Mouse (Mus musculus): ENCODE data around the gene Ctdnep1.
"Not testable (repeated sequence)": the region's sequence is repeated elsewhere in the genome, so short reads cannot be mapped to it uniquely, and the experiment has no call there.

The Ctdnep1 gene

DNA sequence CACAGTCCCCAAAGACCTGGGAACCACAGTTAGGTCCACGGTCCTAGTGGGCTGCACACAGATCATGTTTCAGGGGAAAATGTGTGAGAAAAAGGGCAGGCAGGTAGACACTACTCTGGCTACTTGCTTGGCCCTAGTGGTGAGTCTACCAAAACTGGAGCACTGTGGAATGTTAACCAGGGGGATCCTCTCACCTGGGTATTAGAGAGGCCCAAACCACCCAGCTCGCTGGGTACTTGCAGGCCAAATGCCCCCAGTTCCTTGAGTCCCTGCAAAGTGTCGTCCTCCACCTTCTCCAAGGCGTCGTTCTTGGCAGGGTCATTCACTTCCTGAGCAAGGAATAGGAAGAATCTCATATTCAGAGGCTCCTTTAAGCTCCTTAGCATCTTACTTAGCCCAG lies 33.1 kb downstream of the Ctdnep1 start:
- no peaks in the 10 kb centered on the region for H3K9me3 ChIP-seq (ENCODE audit: low read length)
- peaks cover 54% of the 10 kb centered on the region for H3K36me3 ChIP-seq (ENCODE audit: insufficient read depth, low read length)
- peaks cover 5% of the 10 kb centered on the region; the same call in 1 of the 2 replicates for H3K27me3 ChIP-seq (ENCODE audit: insufficient read depth, low read length)
- TF ChIP-seq NANOG (IDR thresholded peaks at IDR 0.05; ENCODE audit: borderline replicate concordance, low read length) (no peak), CTCF (conservative IDR thresholded peaks at IDR 0.05; ENCODE audit: low read length) (no peak), POU5F1 (IDR thresholded peaks at IDR 0.05; ENCODE audit: borderline replicate concordance, low read length) (no peak)
- H3K4me3 ChIP-seq (replicated peaks; ENCODE audit: low read length) = no peak overlapping the region
- H3K4me1 ChIP-seq (replicated peaks; ENCODE audit: low read depth, low read length) = peaks cover 78% of the 10 kb centered on the region

- H3K4me1 ChIP-seq (replicated peaks; ENCODE audit: low read depth, low read length) = peaks cover 79% of the 10 kb centered on the region
- H3K9me3 ChIP-seq (ENCODE audit: low read length) = no peaks in the 10 kb centered on the region
- peaks cover 5% of the 10 kb centered on the region; the same call in 1 of the 2 replicates for H3K27me3 ChIP-seq (ENCODE audit: insufficient read depth, low read length)
- TF ChIP-seq NANOG (IDR thresholded peaks at IDR 0.05; ENCODE audit: borderline replicate concordance, low read length) = no peak
- no peak for TF ChIP-seq CTCF (conservative IDR thresholded peaks at IDR 0.05; ENCODE audit: low read length)
- TF ChIP-seq POU5F1 (IDR thresholded peaks at IDR 0.05; ENCODE audit: borderline replicate concordance, low read length) = no peak
- H3K4me3 ChIP-seq (replicated peaks; ENCODE audit: low read length) = peak within 1 kb of the TSS; percentile 82
- peaks cover 44% of the 10 kb centered on the region for H3K36me3 ChIP-seq (ENCODE audit: insufficient read depth, low read length)
Observed at GRCm38 (mm10) chr11:70014880-70015558, 34.1 kb downstream of the Ctdnep1 start, which contains the start of gene Acadvl. Acadvl (minus strand) TSS chr11:70015411.

- no peak overlapping the region for H3K4me3 ChIP-seq (replicated peaks; ENCODE audit: low read length)
- no peaks in the 10 kb centered on the region for H3K9me3 ChIP-seq (ENCODE audit: low read length)
- peaks cover 37% of the 10 kb centered on the region for H3K36me3 ChIP-seq (ENCODE audit: insufficient read depth, low read length)
- no peak for TF ChIP-seq NANOG (IDR thresholded peaks at IDR 0.05; ENCODE audit: borderline replicate concordance, low read length)
- no peak for TF ChIP-seq CTCF (conservative IDR thresholded peaks at IDR 0.05; ENCODE audit: low read length)
- no peak for TF ChIP-seq POU5F1 (IDR thresholded peaks at IDR 0.05; ENCODE audit: borderline replicate concordance, low read length)
- peaks cover 79% of the 10 kb centered on the region for H3K4me1 ChIP-seq (replicated peaks; ENCODE audit: low read depth, low read length)
- peaks cover 5% of the 10 kb centered on the region; the same call in 1 of the 2 replicates for H3K27me3 ChIP-seq (ENCODE audit: insufficient read depth, low read length)
Observed at GRCm38 (mm10) chr11:70015677-70016076, 34.7 kb downstream of the Ctdnep1 start.

- Histone ChIP-seq H3K4me1 (replicated peaks; ENCODE audit: low read depth, low read length) (peaks cover 77% of the 10 kb centered on the region), H3K36me3 (ENCODE audit: insufficient read depth, low read length) (peaks cover 32% of the 10 kb centered on the region)
- not testable (repeated sequence) for H3K27me3 ChIP-seq (ENCODE audit: insufficient read depth, low read length); H3K9me3 ChIP-seq (ENCODE audit: low read length); H3K4me3 ChIP-seq (replicated peaks; ENCODE audit: low read length)
Observed at GRCm38 (mm10) chr11:70016177-70016576, 35.2 kb downstream of the Ctdnep1 start.

GRCm38 (mm10) chr11:70016669-70017068 lies 35.7 kb downstream of the Ctdnep1 start, which contains the start of gene Dlg4:
Dlg4 (plus strand) TSS chr11:70016942.
- Histone ChIP-seq H3K4me1 (replicated peaks; ENCODE audit: low read depth, low read length) (peaks cover 72% of the 10 kb centered on the region), H3K27me3 (ENCODE audit: insufficient read depth, low read length) (peaks cover 5% of the 10 kb centered on the region; the same call in 1 of the 2 replicates), H3K36me3 (ENCODE audit: insufficient read depth, low read length) (peaks cover 27% of the 10 kb centered on the region), H3K9me3 (ENCODE audit: low read length) (no peaks in the 10 kb centered on the region), H3K4me3 (replicated peaks; ENCODE audit: low read length) (no peak within 1 kb of the TSS)
- TF ChIP-seq POU5F1 (IDR thresholded peaks at IDR 0.05; ENCODE audit: borderline replicate concordance, low read length) (no peak), CTCF (conservative IDR thresholded peaks at IDR 0.05; ENCODE audit: low read length) (no peak), NANOG (IDR thresholded peaks at IDR 0.05; ENCODE audit: borderline replicate concordance, low read length) (no peak)

DNA sequence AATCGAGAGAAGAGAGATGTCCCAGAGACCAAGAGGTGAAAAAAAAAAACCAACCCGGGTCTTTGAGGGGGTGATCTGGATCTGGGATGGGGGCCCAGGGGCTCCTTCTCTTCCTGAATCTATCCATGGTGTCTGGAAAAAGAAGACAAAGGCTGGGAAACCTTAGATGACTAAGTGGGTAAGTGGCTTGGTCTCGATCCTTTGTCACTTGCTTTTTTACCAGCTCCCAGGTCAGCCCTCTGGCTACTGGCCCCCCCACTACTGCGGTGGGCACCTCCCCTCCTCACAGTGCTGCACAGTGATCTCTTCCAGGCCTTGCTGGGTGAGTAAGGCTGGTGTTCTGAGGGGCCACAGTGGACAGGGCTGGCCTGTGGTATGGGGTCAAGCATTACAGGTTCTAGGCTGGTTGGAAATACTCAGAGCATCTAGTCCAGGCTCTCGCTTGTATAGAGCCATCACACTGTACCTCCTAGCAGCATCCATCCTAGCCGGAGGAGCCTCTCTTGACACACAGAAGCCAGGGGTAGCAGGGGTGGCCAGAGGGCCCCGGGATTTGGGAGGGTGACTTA lies 36.3 kb downstream of the Ctdnep1 start:
- Histone ChIP-seq H3K36me3 (ENCODE audit: insufficient read depth, low read length) (peaks cover 21% of the 10 kb centered on the region), H3K9me3 (ENCODE audit: low read length) (no peaks in the 10 kb centered on the region), H3K4me3 (replicated peaks; ENCODE audit: low read length) (no peak overlapping the region), H3K27me3 (ENCODE audit: insufficient read depth, low read length) (peaks cover 9% of the 10 kb centered on the region), H3K4me1 (replicated peaks; ENCODE audit: low read depth, low read length) (peaks cover 66% of the 10 kb centered on the region)
- no peak for TF ChIP-seq NANOG (IDR thresholded peaks at IDR 0.05; ENCODE audit: borderline replicate concordance, low read length)
- TF ChIP-seq CTCF (conservative IDR thresholded peaks at IDR 0.05; ENCODE audit: low read length) = no peak
- no peak for TF ChIP-seq POU5F1 (IDR thresholded peaks at IDR 0.05; ENCODE audit: borderline replicate concordance, low read length)

DNA sequence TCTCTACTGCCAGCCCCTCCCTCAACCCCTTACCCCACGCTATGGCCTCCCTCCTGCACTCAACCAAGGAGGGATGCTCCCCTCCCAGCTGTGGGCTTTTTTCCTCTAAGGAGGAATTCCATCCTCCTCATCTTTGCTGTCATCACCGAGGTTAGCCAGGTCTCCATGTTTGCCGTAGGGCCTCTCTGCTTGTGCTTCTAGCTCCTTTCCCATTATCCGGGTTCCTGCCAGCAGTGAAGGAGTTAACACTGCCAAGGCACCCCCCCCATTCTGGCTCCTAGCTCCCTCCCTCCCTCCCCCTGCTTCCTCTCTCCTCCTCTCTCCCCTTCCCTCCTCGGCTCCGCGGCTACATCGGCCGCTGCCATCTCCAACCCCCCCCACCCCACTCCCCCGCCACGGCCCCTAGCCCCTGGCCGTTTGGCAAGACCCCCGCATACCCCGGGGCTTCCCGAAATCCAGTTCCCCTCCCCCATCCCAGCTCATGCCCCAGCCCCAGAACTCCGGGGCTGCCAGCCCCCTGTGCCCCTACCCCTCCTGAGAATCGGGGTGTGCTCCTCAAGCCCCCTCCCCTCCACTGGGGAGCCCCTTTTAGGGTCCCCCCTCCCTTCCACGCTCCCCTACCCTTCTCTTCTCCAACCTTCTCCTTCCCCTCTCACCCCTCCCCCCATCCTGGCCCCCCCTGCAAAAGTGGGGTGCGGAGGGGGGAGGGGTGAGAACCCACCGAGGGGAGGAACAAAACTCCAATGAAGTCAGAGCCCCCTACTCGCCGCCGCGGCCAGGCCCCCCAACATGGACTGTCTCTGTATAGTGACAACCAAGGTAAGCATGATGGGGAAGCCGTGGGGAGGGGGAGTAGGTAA lies 37.4 kb downstream of the Ctdnep1 start:
- Histone ChIP-seq H3K9me3 (ENCODE audit: low read length) (no peaks in the 10 kb centered on the region), H3K4me1 (replicated peaks; ENCODE audit: low read depth, low read length) (peaks cover 59% of the 10 kb centered on the region), H3K27me3 (ENCODE audit: insufficient read depth, low read length) (peaks cover 19% of the 10 kb centered on the region), H3K4me3 (replicated peaks; ENCODE audit: low read length) (peak overlapping the region; percentile 65), H3K36me3 (ENCODE audit: insufficient read depth, low read length) (peaks cover 11% of the 10 kb centered on the region)
- TF ChIP-seq POU5F1 (IDR thresholded peaks at IDR 0.05; ENCODE audit: borderline replicate concordance, low read length) (no peak), NANOG (IDR thresholded peaks at IDR 0.05; ENCODE audit: borderline replicate concordance, low read length) (no peak)

DNA sequence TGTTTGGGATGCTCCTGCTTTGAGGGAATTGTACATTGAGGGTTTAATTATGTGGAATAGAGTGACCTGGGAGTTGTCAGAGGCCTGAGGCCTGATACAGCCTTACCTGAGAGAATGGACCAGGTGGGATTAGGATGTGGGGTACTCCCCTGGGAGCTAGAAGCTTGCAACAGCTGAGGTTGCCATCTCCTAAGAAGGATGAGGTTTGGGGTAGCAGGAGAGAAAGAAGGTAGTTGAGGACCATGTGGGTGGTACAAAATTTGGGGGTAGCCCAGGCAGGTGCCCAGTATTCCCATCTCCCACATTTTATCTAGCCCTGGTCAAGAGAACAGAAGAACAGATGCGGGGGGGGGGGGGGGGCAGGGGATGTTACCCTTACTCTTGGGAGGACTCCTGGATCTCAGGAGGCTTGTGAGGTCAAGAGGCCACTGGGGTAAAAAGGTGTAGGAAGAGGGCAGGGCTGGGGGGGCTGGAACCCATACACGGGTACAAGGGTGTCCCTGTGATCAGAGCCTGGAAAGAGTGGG lies 38.6 kb downstream of the Ctdnep1 start:
- H3K9me3 ChIP-seq (ENCODE audit: low read length) = no peaks in the 10 kb centered on the region
- no peaks in the 10 kb centered on the region for H3K36me3 ChIP-seq (ENCODE audit: insufficient read depth, low read length)
- no peak for TF ChIP-seq CTCF (conservative IDR thresholded peaks at IDR 0.05; ENCODE audit: low read length)
- TF ChIP-seq POU5F1 (IDR thresholded peaks at IDR 0.05; ENCODE audit: borderline replicate concordance, low read length) = no peak
- no peak for TF ChIP-seq NANOG (IDR thresholded peaks at IDR 0.05; ENCODE audit: borderline replicate concordance, low read length)
- peaks cover 57% of the 10 kb centered on the region for H3K4me1 ChIP-seq (replicated peaks; ENCODE audit: low read depth, low read length)
- no peak overlapping the region for H3K4me3 ChIP-seq (replicated peaks; ENCODE audit: low read length)
- H3K27me3 ChIP-seq (ENCODE audit: insufficient read depth, low read length) = peaks cover 29% of the 10 kb centered on the region
